In genomic region chr11:73428377-73428776, GRCm38 (mm10) we compare ENCODE assay signal across 19 mouse cellular contexts. TPM values are rescaled to one million over a fixed set of nuclear protein-coding genes. Genes with fewer than 3 reads are reported as not detected.
DNase-seq lines count a peak whose midpoint lies in the region; ATAC-seq and TF ChIP-seq lines count a peak whose summit lies in the region.
"Had no signal": no experiment of that assay in that cellular context is flagged by ENCODE, and none has a peak within 500 bp of the region (broad histone marks: within the 10 kb centered on the region; RNA-seq: fewer than 3 reads in every experiment).

Gene Olfr378 (minus strand): TSS chr11:73428477.

- H3K9me3 ChIP-seq in lung, postnatal 0 days (ENCODE audit: low read length), result no peaks in the 10 kb centered on the region
- H3K9me3 ChIP-seq: G1E had no signal

- H3K4me1 ChIP-seq in lung, postnatal 0 days (ENCODE audit: insufficient read depth, low read depth, low read length), result no peaks in the 10 kb centered on the region

- no peaks in the 10 kb centered on the region for H3K36me3 ChIP-seq in lung, postnatal 0 days (ENCODE audit: insufficient read depth, low read length)
- H3K36me3 ChIP-seq: G1E had no signal

- no peak within 1 kb of the TSS for H3K4me2 ChIP-seq in lung, postnatal 0 days (replicated peaks; ENCODE audit: low read depth, low read length)

- ATAC-seq in lung, postnatal 0 days, result no peak
- ATAC-seq: activated CD4-positive, CD25-positive, alpha-beta regulatory T cell, adult 4 months; CD4-positive, CD25-positive, alpha-beta regulatory T cell, adult 4 months; Patski had no signal

- H3K9ac ChIP-seq in lung, postnatal 0 days (replicated peaks; ENCODE audit: low read depth), result no peak within 1 kb of the TSS

- TF ChIP-seq EP300 in lung, postnatal 0 days (IDR thresholded peaks at IDR 0.05), result no peak

- no peak within 1 kb of the TSS for H3K27ac ChIP-seq in lung, postnatal 0 days (ENCODE audit: low read length)

- 87% methylated on average over 1 of the region's 1 CpGs for WGBS in lung, postnatal 0 days

- TF ChIP-seq CTCF in lung, postnatal 0 days (IDR thresholded peaks at IDR 0.05), result no peak

- peak; percentile 1 for DNase-seq in lung, postnatal 0 days (ENCODE audit: low spot score)
- DNase-seq in lung, postnatal 25 days (ENCODE audit: low spot score), result no peak
- DNase-seq: adrenal gland, adult 2 months; adrenal gland, adult 8-10 months; adrenal gland, postnatal 10 days; adrenal gland, postnatal 14 days; adrenal gland, postnatal 25 days; adrenal gland, postnatal 36 days; B cell, adult 2 months; cerebellum, adult 11 months; cerebellum, adult 11-12 months; cerebellum, adult 18-20 months; cerebellum, adult 2 months had no signal

- H3K4me3 ChIP-seq in lung, postnatal 0 days (ENCODE audit: low read depth, low read length), result no peak within 1 kb of the TSS

- H3K27me3 ChIP-seq in lung, postnatal 0 days (replicated peaks; ENCODE audit: insufficient read depth, low read length), result no peaks in the 10 kb centered on the region
- H3K27me3 ChIP-seq: Patski had no signal

RNA-seq across cellular contexts. Expression of gene Olfr378, which starts in this region (rescaled TPM):
- not detected in 2 replicates for polyA plus RNA-seq in lung, postnatal 0 days (2015; fragmentation: Nextera tagmentation; extraction: Ambion mirVana)
- polyA plus RNA-seq: activated CD4-positive, CD25-positive, alpha-beta regulatory T cell, adult 4 months; adrenal gland, adult 2 months; brain, embryonic 14.5 days; C2C12; CD4-positive, CD25-positive, alpha-beta regulatory T cell, adult 4 months; cerebellum, adult 2 months; G1E; Patski had no signal

Comparison
In these comparisons a context has a peak if more than half of its experiments do, and no peak if none do; other contexts are left out.
1. Peak in DNase-seq in lung, postnatal 0 days; RNA of the gene not detected or under 1 TPM.